Mouse (Mus musculus): Measurements from ENCODE around the gene Tmem177.

The Tmem177 gene

DNA sequence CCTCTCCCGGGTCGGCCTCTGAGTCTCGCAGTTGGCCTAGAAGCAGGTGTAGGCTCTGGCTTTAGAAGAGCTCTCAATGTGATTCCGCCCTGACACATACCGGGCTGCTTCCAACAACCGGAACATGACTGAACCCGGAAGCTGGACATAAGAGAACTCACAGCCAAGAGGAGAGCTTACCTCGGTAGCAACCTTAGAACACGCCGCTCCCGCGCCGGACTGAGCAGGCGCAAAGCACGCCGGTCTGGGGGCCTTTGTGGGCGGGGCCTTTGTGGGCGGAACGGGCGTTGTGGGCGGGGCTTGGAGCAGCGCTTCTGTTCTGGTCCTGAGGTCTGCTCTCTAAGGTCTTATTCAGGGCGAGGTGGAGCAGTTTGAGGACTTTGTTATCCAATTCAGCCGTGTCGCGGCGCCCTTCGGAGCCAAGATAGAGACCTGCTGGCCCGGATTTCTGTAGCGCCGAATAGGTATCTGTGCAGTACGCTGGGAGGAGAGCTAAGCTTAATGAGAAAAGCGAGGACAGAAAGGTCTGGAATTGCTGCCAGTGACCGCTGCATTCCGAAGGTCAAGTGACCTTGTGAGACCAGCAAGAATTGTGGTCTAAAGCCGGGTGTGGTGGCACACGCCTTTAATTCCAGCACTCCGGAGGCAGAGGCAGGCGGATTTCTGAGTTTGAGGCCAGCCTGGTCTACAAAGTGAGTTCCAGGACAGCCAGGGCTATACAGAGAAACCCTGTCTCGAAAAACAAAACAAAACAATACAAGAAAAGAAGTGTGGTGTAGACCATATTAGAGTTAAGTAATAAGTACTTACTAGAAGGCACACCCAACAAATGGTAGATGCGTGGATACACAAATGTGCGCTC is at the start of gene Tmem177:
Tmem177 (minus strand) TSS at position 256 of the 862 bp plus-strand sequence.
- no peak for TF ChIP-seq GATA4 (IDR thresholded peaks at IDR 0.05; ENCODE audit: insufficient replicate concordance, low read length)

DNA sequence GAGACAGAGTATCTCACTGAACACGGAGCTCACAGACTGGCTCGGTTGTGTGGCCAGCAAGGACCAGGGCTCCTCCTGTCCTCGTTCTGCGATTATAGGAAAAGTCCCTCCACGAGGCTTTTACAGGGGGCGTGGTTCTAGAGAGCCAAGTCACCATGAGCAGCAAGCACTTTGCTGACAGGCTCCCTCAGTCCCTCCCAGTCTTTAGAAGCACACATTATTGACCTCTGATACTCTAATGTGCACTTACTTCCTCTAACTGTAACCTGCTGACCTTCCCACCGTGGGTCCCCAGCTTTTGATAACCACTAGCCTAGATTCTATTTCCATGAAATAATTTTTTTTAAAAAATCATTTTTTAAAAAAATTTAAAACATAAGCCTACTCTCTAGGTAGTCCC is 46.9 kb upstream of the Tmem177 start:
- TF ChIP-seq GATA4 (IDR thresholded peaks at IDR 0.05; ENCODE audit: insufficient replicate concordance, low read length): no peak

DNA sequence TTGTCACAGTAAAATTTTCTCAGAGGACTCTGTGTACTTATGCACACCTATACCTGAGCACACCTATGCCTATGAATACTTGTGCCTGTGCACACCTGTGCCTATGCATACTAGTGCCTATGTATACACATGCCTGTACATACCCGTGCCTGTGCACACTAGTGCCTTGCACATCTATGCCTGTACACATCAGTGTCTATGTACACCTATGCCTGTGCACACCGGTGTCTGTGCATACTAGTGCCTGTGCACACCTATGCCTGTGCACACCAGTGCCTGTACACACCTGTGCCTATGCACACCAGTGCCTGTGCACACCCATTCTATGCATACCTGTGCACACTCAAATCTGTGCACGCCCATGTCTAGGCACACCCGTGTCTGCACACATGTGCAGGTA is 46.5 kb upstream of the Tmem177 start:
- no peak for TF ChIP-seq GATA4 (IDR thresholded peaks at IDR 0.05; ENCODE audit: insufficient replicate concordance, low read length)

DNA sequence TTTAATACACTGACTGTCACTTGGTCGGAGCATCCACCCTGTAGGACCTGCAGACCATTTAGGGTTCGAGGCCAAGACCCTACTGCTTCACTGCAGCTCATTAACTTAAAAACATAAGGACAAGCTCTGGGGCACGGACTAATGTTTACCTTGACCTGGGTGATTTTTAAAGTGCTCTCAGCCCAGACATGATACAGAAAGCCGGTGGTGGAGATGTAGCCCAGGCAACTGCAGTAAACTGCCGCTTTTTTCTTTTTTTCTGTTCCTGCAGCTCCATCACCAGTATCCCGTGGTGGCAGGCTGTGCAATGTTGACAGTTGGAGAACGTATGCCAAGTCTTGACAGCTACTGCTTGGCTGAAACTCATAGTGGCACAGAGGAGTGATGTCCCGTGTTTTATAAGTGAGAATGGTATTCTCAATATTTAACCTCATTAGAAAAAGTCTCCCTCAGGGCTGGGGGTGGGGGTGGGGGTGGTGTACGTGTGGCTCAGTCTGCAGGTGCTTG is 44.8 kb upstream of the Tmem177 start:
- TF ChIP-seq GATA4 (IDR thresholded peaks at IDR 0.05; ENCODE audit: insufficient replicate concordance, low read length): no peak

DNA sequence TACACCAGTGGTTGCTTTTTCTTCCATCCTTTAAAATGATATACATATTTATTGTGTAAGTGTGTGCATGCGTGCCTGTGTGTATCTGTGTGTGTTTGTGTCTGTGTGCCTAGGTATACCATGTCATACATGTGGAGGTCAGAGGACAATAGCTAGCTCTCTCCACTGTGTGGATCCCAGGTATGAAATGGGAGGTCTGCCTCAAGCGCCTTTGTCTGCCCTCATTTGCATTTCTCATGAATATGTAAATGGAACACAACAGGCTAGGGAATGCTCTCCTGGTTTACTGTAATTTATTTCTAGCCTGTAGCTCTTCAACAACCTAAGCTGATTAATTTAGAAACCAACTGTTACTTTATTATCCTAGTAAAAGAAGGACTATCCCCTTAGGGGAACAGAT is 41.7 kb upstream of the Tmem177 start:
- TF ChIP-seq GATA4 (IDR thresholded peaks at IDR 0.05; ENCODE audit: insufficient replicate concordance, low read length): no peak

DNA sequence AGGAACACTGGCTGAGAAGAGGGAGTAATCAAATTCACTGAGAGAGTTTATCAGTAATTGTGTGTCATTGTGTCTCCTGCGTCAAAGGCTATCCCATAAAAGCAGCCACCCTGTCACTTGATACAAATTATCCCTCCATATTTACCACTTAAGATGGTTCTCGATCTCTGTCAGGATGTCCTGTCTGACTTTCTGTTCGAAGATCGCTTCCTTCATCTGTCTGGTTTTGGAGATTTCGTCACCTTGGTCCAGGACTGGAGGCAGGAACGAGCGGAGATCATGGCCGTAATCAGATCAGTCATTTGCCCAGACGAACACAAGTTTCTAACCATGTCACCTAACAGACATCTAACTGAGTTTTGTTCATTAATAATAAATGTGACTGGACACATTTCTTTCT is 40.4 kb upstream of the Tmem177 start:
- no peak for TF ChIP-seq GATA4 (IDR thresholded peaks at IDR 0.05; ENCODE audit: insufficient replicate concordance, low read length)

DNA sequence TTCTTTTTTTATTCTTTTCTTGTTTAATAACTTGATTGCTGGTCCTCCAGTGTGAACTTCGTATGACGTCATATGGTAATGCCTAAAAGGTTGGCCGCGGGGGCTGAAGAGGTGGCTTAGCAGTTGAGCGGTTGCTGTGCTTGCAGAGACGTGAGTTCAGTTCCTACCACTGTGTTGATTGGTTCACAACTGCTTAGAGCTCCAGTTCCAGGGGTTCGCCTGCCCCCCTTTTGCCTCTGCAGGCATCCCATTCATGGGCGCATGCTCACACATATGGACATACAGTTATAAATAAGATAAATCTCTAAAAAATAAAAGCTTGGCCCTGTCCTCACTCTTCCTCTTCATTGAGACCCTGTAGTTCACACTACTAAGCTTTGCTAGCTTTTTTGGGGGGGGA is 37.1 kb upstream of the Tmem177 start:
- no peak for TF ChIP-seq GATA4 (IDR thresholded peaks at IDR 0.05; ENCODE audit: insufficient replicate concordance, low read length)

DNA sequence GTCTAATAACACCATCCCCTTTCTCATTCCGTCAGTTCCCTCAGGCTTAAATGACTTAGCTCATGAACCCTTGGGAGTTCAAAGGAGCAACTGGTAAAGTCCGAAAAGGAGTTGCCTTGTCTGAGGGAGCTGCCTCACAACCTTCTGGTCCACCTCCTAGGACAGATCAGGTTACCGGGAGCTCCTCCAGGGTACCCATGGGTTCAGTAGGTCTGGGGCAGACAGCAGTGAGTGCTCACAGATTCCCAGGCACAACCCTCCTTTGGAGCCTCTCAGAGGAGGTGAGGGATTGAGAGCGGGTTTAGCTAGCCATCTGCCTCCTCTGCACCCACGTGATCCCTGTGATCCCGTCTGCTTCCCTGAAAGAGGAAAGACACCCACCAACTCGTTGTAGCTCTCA is 23.9 kb upstream of the Tmem177 start:
- no peak for TF ChIP-seq GATA4 (IDR thresholded peaks at IDR 0.05; ENCODE audit: insufficient replicate concordance, low read length)

DNA sequence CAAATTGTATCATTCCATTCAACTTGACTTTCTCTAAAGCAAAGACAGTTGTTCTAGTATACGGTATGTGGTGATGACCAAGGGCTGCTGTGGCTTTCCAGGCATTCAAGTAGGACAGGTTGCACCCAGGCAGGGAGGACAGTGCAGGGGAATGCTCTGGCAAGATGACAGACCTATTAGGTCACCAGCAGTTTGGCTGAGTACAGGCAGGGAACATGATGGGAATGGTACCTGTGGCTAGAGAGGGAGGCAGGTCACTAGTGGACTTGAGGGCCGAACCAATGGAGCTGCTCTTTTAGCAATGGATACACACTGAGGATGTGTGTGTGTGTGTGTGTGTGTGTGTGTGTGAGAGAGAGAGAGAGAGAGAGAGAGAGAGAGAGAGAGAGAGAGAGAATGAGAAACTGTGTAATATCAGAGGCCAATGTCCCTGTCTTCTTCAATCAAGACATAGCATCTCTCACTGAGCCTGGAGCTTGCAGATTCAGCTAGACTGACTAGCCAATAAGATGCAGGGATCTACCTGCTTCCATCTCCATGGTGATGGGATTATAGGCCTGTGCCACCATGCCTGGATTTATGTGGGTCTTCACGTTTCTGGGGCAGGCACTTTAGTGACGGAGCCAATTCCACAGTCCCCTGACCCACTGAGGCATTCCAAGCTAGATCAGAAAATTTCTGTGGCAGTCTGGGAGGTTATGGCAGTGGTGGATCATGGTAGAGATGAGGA is 18.6 kb upstream of the Tmem177 start:
- TF ChIP-seq GATA4 (IDR thresholded peaks at IDR 0.05; ENCODE audit: insufficient replicate concordance, low read length): no peak

DNA sequence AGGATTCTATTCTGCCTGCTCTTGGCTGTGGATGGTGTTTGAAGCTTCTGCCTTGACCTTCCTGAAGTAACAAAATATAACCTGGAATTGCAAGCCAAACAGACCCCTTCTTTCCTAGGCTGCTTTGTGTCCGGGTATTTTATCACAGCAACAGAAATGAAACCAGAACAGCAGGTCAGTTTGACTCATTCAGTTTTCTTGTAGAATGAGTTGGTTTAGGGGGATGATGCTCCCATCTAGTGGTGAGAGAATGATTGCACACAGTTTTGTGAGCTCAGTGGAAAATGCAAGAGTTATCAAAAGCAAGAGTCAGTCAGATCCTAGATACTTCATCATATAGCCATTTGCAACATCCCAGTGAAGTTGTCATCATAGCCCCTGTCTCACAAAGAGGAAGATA is 16.7 kb upstream of the Tmem177 start:
- TF ChIP-seq GATA4 (IDR thresholded peaks at IDR 0.05; ENCODE audit: insufficient replicate concordance, low read length): no peak

DNA sequence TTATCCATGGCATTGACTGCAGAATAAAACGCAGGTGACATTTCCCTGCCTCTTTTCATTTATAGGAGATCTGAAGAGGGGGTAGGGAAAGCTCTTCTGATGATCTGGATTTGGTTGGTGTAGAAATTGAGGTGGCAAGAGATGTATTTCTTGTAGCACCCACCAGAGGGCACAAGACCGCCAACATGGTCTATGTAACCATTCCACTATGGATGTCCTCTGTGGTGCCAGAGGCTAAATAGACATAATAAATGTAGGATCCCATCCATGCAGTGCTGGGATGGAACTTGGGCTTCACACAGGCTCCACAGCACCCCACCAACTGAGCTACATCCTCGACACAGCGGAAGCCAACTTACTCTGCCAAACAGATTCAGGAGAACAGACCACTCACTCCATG is 6.3 kb upstream of the Tmem177 start:
- no peak for TF ChIP-seq GATA4 (IDR thresholded peaks at IDR 0.05; ENCODE audit: insufficient replicate concordance, low read length)

DNA sequence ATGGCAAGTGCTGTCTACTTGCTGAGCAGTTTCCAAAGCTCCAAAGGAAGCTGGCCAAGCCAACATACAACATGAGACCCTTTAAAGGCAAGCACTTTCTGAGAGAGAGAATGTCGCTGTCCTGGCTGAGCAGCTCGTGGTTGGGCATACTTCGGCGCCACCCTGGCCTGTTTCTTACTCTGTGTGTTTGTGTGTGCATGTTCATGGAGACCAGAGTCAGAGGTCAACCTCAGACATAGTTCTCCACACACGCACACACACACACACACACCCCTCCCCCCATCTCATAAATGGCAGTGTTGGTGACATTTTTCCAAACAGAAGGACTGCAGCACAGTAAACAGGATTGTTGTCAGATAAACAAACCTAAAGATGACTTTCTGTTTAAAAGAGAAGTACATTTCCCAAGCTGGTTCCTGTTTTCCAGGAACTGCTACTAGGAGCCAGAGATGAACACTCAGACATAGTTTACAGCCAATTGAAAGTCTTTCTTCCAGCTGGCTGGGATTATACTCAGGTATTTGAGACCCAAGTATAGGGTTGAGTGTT is 3.9 kb upstream of the Tmem177 start:
- TF ChIP-seq GATA4 (IDR thresholded peaks at IDR 0.05; ENCODE audit: insufficient replicate concordance, low read length): no peak

DNA sequence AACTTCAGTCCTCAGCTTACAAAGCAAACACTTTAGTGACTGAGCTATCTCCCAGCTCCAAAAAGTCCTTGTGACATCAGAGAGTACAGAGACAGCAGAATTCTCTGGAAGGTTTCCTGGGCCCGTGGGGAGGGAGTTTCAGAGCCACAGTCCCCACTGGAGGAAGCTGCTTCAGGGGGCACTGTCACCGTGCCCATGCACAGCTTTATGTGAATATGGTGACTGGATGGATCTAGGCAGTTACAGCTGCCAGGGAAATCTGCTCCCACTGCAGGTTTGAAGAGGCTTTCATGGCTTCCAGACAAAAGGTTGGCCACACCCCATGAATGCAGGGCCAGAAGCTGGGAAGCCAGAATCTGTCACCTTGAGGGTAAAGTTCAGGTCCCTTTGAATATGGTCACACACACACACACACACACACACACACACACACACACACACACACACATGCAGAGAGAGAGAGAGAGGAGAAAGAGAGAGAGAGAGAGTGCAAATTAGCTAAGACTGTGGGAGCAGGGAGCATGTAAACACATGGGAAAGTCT is 5.7 kb downstream of the Tmem177 start:
- TF ChIP-seq GATA4 (IDR thresholded peaks at IDR 0.05; ENCODE audit: insufficient replicate concordance, low read length): no peak

DNA sequence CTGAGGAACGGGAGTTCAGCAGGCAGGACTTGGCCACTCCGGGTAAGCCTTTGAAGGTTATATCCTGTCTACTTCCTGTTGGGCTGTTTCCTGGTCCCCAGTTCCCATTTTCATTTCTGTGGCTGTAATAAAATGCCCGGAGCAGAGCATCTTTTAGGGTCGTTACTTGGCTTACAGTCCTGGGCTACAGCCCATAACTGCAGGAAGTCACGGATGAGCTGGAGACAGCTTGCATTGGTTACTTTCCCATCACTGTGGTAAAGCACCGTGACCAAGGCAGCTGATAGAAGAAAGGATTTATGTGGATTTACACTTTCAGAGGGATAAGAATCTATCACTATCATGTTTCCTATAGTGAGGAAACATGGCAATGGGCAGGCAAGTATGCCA is 9.8 kb downstream of the Tmem177 start:
- no peak for TF ChIP-seq GATA4 (IDR thresholded peaks at IDR 0.05; ENCODE audit: insufficient replicate concordance, low read length)

DNA sequence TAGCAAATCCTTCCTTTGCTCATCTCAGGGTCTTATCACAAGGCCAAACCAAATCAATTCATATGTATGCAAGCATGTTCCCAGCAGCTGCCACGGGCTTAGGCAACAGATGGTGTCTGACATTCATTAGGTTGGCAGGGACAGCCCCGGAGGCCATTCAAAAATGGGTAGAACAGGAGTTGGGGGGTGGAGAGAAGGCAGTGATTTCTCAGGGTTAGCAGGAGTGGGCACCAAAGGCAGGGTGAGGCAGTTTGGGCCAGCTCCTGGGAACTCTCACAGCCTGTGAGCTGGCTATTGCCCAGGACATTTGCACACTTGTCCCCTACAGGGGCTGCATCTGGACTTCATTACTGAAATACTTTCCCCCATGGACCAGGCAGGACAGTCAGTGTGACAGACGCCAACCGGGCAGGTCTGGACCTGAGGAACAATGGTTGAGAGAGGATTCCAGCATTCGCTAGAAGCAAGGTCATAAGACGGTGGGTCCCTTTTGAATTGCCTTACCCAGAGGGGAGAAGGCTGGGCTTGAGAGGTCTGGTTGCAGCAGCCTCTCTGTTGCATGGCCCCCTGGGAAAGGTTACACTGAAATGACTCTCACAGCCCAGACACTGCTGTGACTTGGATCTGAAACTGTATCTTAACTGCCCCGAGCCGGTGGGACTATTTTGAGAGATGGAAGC is 10.3 kb downstream of the Tmem177 start:
- no peak for TF ChIP-seq GATA4 (IDR thresholded peaks at IDR 0.05; ENCODE audit: insufficient replicate concordance, low read length)
